Mouse (Mus musculus) embryonic facial prominence, embryonic 13.5 days (tissue): ENCODE measurements around the gene Cenpi. TPM values are rescaled to one million over a fixed set of nuclear protein-coding genes. Genes with fewer than 3 reads are reported as not detected.

Experiments used
- ATAC-seq: fragments of 200-750 bp; cut with Nextera tagmentation; 2 replicates; pipeline ENCODE4 v1.8.0; 2017; ENCODE audit warnings: low read depth; ENCODE audit not compliant: insufficient number of reproducible peaks, insufficient read depth, low FRiP score, low TSS enrichment
- H3K27ac ChIP-seq: fragments of 300-500 bp; sonication (generic); 2 replicates; pipeline ENCODE4 v1.5.1; 2015; ENCODE audit warnings: moderate library complexity, mild to moderate bottlenecking, inconsistent platforms
- H3K27me3 ChIP-seq: fragments of 300-500 bp; sonication (generic); 2 replicates; pipeline ENCODE4 v1.6.1; 2015; ENCODE audit warnings: mild to moderate bottlenecking, inconsistent platforms
- H3K36me3 ChIP-seq: fragments of 300-500 bp; sonication (generic); 2 replicates; pipeline ENCODE4 v1.6.1; 2015; ENCODE audit warnings: mild to moderate bottlenecking, inconsistent platforms
- H3K4me1 ChIP-seq: fragments of 300-500 bp; sonication (generic); 2 replicates; pipeline ENCODE4 v1.6.1; 2015; ENCODE audit warnings: inconsistent platforms
- H3K4me2 ChIP-seq: fragments of 300-500 bp; sonication (generic); 2 replicates; pipeline ENCODE4 v1.6.1; 2015; ENCODE audit warnings: moderate library complexity, mild to moderate bottlenecking, inconsistent platforms
- H3K4me3 ChIP-seq: fragments of 300-500 bp; sonication (generic); 2 replicates; pipeline ENCODE4 v1.5.1; 2015; ENCODE audit warnings: mild to moderate bottlenecking, inconsistent platforms
- H3K9ac ChIP-seq: fragments of 300-500 bp; sonication (generic); 2 replicates; pipeline ENCODE4 v1.6.1; 2015; ENCODE audit warnings: mild to moderate bottlenecking, inconsistent platforms
- H3K9me3 ChIP-seq: fragments of 300-500 bp; sonication (generic); 2 replicates; pipeline ENCODE4 v1.6.1; 2016; ENCODE audit warnings: inconsistent platforms
- WGBS: fragments of 180-500 bp; shearing (Covaris S2); methylation state at CpG from one replicate; pipeline ENCODE4 v1.1.7; 2015; ENCODE audit warnings: mixed read lengths; 5-methylcytosine and 5-hydroxymethylcytosine counted together
- polyA plus RNA-seq: library from polyadenylated mRNA; unstranded; fragments of >200 nt; fragmentation: Nextera tagmentation; extraction: Ambion mirVana; gene quantifications from 2 replicates; pipeline ENCODE4 v1.2.1, GENCODE M21; 2015

Cenpi gene
- polyA plus RNA-seq, 1 experiment from 2014 or later = 27.3 TPM

DNA sequence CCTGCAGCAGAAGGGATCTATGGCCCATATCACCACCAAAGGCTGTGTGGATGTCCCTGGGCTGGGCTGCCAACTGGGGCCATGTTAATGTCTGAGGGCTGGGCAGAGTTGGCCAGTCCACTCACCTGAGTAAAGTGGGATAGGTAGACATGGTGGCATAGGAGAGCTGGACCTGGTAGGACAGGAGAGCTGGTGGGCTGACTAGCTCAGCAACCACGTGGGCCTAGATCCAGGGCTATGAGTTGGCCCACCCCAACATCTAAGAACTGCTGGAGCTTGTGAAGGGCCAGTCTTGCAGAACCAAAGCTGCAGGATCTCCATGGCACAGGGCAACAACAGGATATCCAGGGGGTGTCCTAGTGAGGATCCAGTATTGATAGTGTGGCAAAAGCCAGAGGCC, 57.5 kb downstream of the Cenpi start:
- no peaks in the 10 kb centered on the region for H3K4me1 ChIP-seq
- 68% methylated on average over 1 of the region's 1 CpGs for WGBS
- H3K27ac ChIP-seq = no peak overlapping the region
- H3K9me3 ChIP-seq = no peaks in the 10 kb centered on the region
- no peaks in the 10 kb centered on the region for H3K36me3 ChIP-seq
- no peaks in the 10 kb centered on the region for H3K27me3 ChIP-seq
- H3K4me3 ChIP-seq = no peak overlapping the region
- no peak overlapping the region for H3K9ac ChIP-seq
- ATAC-seq = no peak
- no peak overlapping the region for H3K4me2 ChIP-seq

- Histone ChIP-seq H3K4me3 (no peak overlapping the region), H3K4me2 (no peak overlapping the region), H3K9ac (no peak overlapping the region), H3K9me3 (no peaks in the 10 kb centered on the region), H3K36me3 (no peaks in the 10 kb centered on the region), H3K4me1 (no peaks in the 10 kb centered on the region), H3K27me3 (no peaks in the 10 kb centered on the region), H3K27ac (no peak overlapping the region)
- no peak for ATAC-seq
- WGBS = 82% methylated on average over 3 of the region's 3 CpGs
Measured at GRCm38 (mm10) chrX:134366547-134366946, 58.7 kb downstream of the Cenpi start.

- no peaks in the 10 kb centered on the region for H3K9me3 ChIP-seq
- H3K27ac ChIP-seq = no peak overlapping the region
- 15% methylated on average over 2 of the region's 2 CpGs for WGBS
- no peak for ATAC-seq
- no peaks in the 10 kb centered on the region for H3K27me3 ChIP-seq
- H3K4me3 ChIP-seq = no peak overlapping the region
- no peak overlapping the region for H3K4me2 ChIP-seq
- H3K36me3 ChIP-seq = no peaks in the 10 kb centered on the region
- H3K4me1 ChIP-seq = no peaks in the 10 kb centered on the region
- no peak overlapping the region for H3K9ac ChIP-seq
Measured at GRCm38 (mm10) chrX:134371279-134371678, 63.4 kb downstream of the Cenpi start.

DNA sequence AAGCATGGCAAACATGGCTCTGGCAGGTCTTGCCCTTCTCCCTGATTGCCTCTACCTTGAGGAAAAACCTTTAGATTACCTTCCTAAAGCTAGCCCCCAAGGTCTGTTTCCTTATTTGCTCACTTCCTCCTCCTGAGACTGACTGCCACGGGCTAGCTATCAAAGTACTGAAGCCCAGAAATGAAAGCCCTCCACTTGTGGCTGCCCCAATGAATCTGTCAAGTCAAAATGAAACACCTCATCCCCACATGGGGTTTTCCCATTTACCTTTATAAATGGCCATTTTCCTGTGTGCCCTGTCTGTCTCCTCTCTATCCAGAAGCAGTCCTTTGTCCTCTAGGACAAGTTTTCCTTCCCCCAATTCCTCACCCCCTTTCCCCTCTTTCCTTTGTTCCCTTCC, 66.3 kb downstream of the Cenpi start:
- Histone ChIP-seq H3K4me2 (no peak overlapping the region), H3K4me1 (no peaks in the 10 kb centered on the region), H3K9ac (no peak overlapping the region), H3K27me3 (no peaks in the 10 kb centered on the region), H3K4me3 (no peak overlapping the region), H3K27ac (no peak overlapping the region), H3K36me3 (no peaks in the 10 kb centered on the region), H3K9me3 (no peaks in the 10 kb centered on the region)
- 67% methylated on average over 1 of the region's 1 CpGs for WGBS
- no peak for ATAC-seq

DNA sequence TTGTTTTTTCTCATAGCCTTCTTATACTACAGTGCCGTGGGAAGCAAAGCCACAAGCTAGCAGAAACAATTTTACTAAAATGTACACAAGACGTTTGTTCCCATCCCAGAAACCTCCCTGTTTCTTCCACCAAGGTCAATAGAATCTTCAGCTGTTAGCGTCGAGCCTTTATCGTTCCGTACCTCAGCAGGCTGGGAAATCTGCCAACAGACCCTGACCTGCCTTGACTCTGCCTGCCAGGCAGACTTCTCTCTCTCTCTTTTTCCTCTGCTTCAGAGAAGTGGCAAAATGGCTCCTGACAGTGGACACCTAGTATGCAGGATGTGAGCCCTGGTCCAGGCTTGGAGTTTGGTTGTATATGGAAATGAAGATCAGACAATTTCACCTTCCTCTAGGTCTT, 77.0 kb downstream of the Cenpi start:
- Histone ChIP-seq H3K27ac (no peak overlapping the region), H3K4me3 (no peak overlapping the region), H3K4me2 (no peak overlapping the region), H3K9ac (no peak overlapping the region), H3K4me1 (no peaks in the 10 kb centered on the region), H3K9me3 (no peaks in the 10 kb centered on the region), H3K36me3 (no peaks in the 10 kb centered on the region), H3K27me3 (0 out of 2 replicates have a peak, but pooled peaks cover 5% of the 10 kb centered on the region)
- ATAC-seq = no peak
- WGBS = 85% methylated on average over 6 of the region's 6 CpGs

DNA sequence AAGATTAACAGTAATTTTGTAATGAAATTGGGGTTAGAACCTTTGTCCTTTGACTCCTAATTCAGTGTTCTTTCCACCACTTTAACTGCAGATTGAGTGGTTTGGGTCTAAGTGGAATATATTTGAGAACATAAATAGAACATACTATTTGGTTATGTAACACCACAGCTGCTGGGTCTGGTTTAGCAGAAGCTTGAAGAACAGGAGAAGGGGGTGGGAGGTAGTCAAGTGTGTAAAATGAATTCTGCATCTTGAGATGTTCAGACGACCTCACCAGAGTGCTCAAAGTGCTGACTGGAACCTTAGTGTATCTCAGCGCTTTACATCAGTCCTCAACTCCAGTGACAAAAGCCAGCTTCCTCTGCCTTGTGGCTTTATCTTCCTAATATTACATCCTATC, 91.1 kb downstream of the Cenpi start:
- WGBS = 63% methylated on average over 2 of the region's 2 CpGs
- no peak overlapping the region for H3K4me2 ChIP-seq
- H3K4me3 ChIP-seq = no peak overlapping the region
- ATAC-seq = no peak
- H3K4me1 ChIP-seq = no peaks in the 10 kb centered on the region
- no peaks in the 10 kb centered on the region for H3K36me3 ChIP-seq
- no peak overlapping the region for H3K27ac ChIP-seq
- H3K27me3 ChIP-seq = peaks cover 3% of the 10 kb centered on the region
- no peak overlapping the region for H3K9ac ChIP-seq
- H3K9me3 ChIP-seq = no peaks in the 10 kb centered on the region

- Histone ChIP-seq H3K4me1 (0 out of 2 replicates have a peak, but pooled peaks cover 5% of the 10 kb centered on the region), H3K27ac (peak within 1 kb of the TSS; percentile 62), H3K4me2 (peak within 1 kb of the TSS; percentile 58), H3K9ac (peak within 1 kb of the TSS; percentile 61), H3K36me3 (no peaks in the 10 kb centered on the region), H3K27me3 (peaks cover 17% of the 10 kb centered on the region), H3K4me3 (peak within 1 kb of the TSS; percentile 42), H3K9me3 (no peaks in the 10 kb centered on the region)
- WGBS = 29% methylated on average over 15 of the region's 15 CpGs
- no peak for ATAC-seq
Measured at GRCm38 (mm10) chrX:134403863-134404583, 96.1 kb downstream of the Cenpi start, which contains the start of gene Drp2. Gene Drp2, plus strand, starts transcription at chrX:134404551.

GRCm38 (mm10) chrX:134404584-134404955, 96.7 kb downstream of the Cenpi start:
- Histone ChIP-seq H3K27me3 (peaks cover 22% of the 10 kb centered on the region), H3K4me1 (0 out of 2 replicates have a peak, but pooled peaks cover 5% of the 10 kb centered on the region), H3K27ac (peak overlapping the region; percentile 62; the same call in 1 of the 2 replicates), H3K4me3 (peak overlapping the region; percentile 42), H3K4me2 (peak overlapping the region; percentile 58), H3K9ac (peak overlapping the region; percentile 61), H3K9me3 (no peaks in the 10 kb centered on the region), H3K36me3 (no peaks in the 10 kb centered on the region)
- 29% methylated on average over 12 of the region's 14 CpGs for WGBS
- no peak for ATAC-seq

DNA sequence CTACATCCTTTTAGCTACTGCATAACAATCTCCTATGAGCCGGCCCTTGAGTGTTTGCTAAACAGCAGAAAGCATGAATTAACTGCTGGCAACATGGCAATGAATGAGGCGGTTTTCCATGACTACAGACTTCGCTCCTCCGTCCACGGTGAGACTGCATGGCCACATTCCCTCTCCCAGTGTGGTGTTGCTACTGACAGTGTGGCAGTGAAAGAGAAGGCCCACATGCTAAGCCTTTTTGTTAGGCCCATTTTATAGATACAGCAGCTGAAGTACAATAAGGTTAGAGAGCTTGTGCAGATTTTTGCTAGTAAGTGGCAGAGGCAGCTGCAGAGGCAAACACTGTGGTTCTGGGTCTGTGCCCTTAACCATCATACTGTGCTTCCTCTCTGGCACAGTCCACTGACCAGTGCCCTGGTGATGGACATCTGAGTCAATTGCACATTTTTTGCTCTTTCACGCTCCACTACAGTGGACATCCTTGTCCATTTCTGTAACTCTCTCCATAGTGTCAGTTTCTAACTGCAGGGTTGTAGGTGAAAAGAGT, 101.5 kb downstream of the Cenpi start:
- Histone ChIP-seq H3K36me3 (no peaks in the 10 kb centered on the region), H3K4me2 (no peak overlapping the region), H3K4me1 (0 out of 2 replicates have a peak, but pooled peaks cover 5% of the 10 kb centered on the region), H3K27me3 (peaks cover 17% of the 10 kb centered on the region), H3K9me3 (no peaks in the 10 kb centered on the region; the same call in 1 of the 2 replicates), H3K4me3 (no peak overlapping the region), H3K9ac (no peak overlapping the region), H3K27ac (no peak overlapping the region)
- ATAC-seq = no peak
- 92% methylated on average over 6 of the region's 6 CpGs for WGBS

DNA sequence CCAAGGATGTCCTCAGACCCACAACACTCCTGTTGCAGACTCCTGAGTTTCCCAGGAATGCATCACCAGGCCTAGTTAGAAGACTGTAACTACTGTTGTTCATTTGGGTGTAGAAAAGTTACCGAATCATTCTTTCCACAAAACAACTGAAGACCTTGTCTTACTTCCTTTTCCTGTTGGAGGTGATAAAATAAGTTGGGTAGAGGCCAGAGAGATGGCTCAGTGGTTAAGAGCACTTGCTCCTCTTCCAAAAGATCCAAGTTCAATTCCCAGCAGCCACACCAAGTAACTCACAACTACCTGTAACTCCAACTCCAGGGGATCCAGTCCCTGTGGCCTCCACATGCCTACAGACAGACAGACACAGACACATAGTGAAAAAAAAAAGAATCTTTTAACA, 104.2 kb downstream of the Cenpi start:
- ATAC-seq = no peak
- no peaks in the 10 kb centered on the region for H3K4me1 ChIP-seq
- peaks cover 9% of the 10 kb centered on the region for H3K27me3 ChIP-seq
- no peaks in the 10 kb centered on the region for H3K36me3 ChIP-seq
- WGBS = 96% methylated on average over 1 of the region's 1 CpGs
- H3K4me2 ChIP-seq = no peak overlapping the region
- H3K27ac ChIP-seq = no peak overlapping the region
- no peak overlapping the region for H3K9ac ChIP-seq
- H3K4me3 ChIP-seq = no peak overlapping the region
- H3K9me3 ChIP-seq = no peaks in the 10 kb centered on the region; the same call in 1 of the 2 replicates
